Mouse (Mus musculus) WW6 (cell line): ENCODE measurements around the gene Rinl.

Experiments
- DNase-seq: peaks from one replicate; pipeline ENCODE4 v3.0.0-alpha.2; 2013; ENCODE audit warnings: low read depth, low spot score

Rinl gene

GRCm38 (mm10) chr7:28788307-28789195 is at the start of gene Rinl:
Gene Rinl (plus strand): TSS chr7:28788969.
- DNase-seq, result no peak

- DNase-seq, result no peak
Measured at GRCm38 (mm10) chr7:28739829-28740228, 48.9 kb upstream of the Rinl start.

- DNase-seq, result no peak
Measured at GRCm38 (mm10) chr7:28740949-28741348, 47.8 kb upstream of the Rinl start.

GRCm38 (mm10) chr7:28741368-28741708 is 47.4 kb upstream of the Rinl start:
- no peak for DNase-seq

- DNase-seq, result peak; percentile 91
Measured at GRCm38 (mm10) chr7:28741709-28742438, 46.9 kb upstream of the Rinl start, which contains the start of the genes Mrps12 and Sars2. Gene Mrps12 (minus strand): TSS chr7:28741820. Gene Sars2 (plus strand): TSS chr7:28741992.

GRCm38 (mm10) chr7:28749935-28750334 is 38.8 kb upstream of the Rinl start:
- no peak for DNase-seq

GRCm38 (mm10) chr7:28756079-28756478 is 32.7 kb upstream of the Rinl start, which contains the start of gene Ccer2:
Gene Ccer2 (plus strand): TSS chr7:28756174.
- DNase-seq, result no peak

GRCm38 (mm10) chr7:28758623-28759022 is 30.1 kb upstream of the Rinl start:
- no peak for DNase-seq

GRCm38 (mm10) chr7:28761907-28762306 is 26.9 kb upstream of the Rinl start:
- DNase-seq, result no peak

- no peak for DNase-seq
Measured at GRCm38 (mm10) chr7:28765211-28765610, 23.6 kb upstream of the Rinl start.

- DNase-seq, result peak; percentile 93
Measured at GRCm38 (mm10) chr7:28766173-28766879, 22.4 kb upstream of the Rinl start, which contains the start of gene Sirt2. Gene Sirt2 (plus strand): TSS chr7:28766735.

- no peak for DNase-seq
Measured at GRCm38 (mm10) chr7:28766910-28767309, 21.9 kb upstream of the Rinl start.

GRCm38 (mm10) chr7:28767462-28767965 is 21.3 kb upstream of the Rinl start, which contains the start of gene Nfkbib:
Gene Nfkbib (minus strand): TSS chr7:28767512.
- DNase-seq, result no peak

- DNase-seq, result no peak
Measured at GRCm38 (mm10) chr7:28769414-28769958, 19.3 kb upstream of the Rinl start.

- no peak for DNase-seq
Measured at GRCm38 (mm10) chr7:28770309-28770708, 18.5 kb upstream of the Rinl start.

- no peak for DNase-seq
Measured at GRCm38 (mm10) chr7:28771867-28772266, 16.9 kb upstream of the Rinl start.

GRCm38 (mm10) chr7:28773163-28773562 is 15.6 kb upstream of the Rinl start:
- no peak for DNase-seq

GRCm38 (mm10) chr7:28774164-28774563 is 14.6 kb upstream of the Rinl start:
- DNase-seq, result no peak

GRCm38 (mm10) chr7:28775129-28775528 is 13.6 kb upstream of the Rinl start:
- no peak for DNase-seq

GRCm38 (mm10) chr7:28778825-28779224 is 9.9 kb upstream of the Rinl start:
- DNase-seq, result no peak

GRCm38 (mm10) chr7:28780067-28780658 is 8.6 kb upstream of the Rinl start:
- DNase-seq, result no peak
